Mouse (Mus musculus): ENCODE results near the gene Olfr187. TPM values are rescaled to one million over a fixed set of nuclear protein-coding genes. Genes with fewer than 3 reads are reported as not detected.

Olfr187 gene
- polyA plus RNA-seq, 1 experiment from 2014 or later: not detected

- ATAC-seq (ENCODE audit: insufficient number of reproducible peaks, insufficient read depth, low FRiP score, low TSS enrichment, low read depth): no peak
- Histone ChIP-seq H3K4me3 (replicated peaks) (no peak overlapping the region), H3K36me3 (no peaks in the 10 kb centered on the region), H3K4me1 (replicated peaks) (no peaks in the 10 kb centered on the region), H3K27me3 (no peaks in the 10 kb centered on the region), H3K4me2 (no peak overlapping the region), H3K27ac (no peak overlapping the region), H3K9ac (replicated peaks) (no peak overlapping the region), H3K9me3 (no peaks in the 10 kb centered on the region)
Observed at GRCm38 (mm10) chr16:59007146-59007545, 32.4 kb downstream of the Olfr187 start.

GRCm38 (mm10) chr16:58995057-58995456, 44.5 kb downstream of the Olfr187 start, which contains the start of gene Olfr183:
TSS of gene Olfr183 (plus strand) at chr16:58995357.
- ATAC-seq (ENCODE audit: insufficient number of reproducible peaks, insufficient read depth, low FRiP score, low TSS enrichment, low read depth): no peak
- no peak within 1 kb of the TSS for H3K9ac ChIP-seq (replicated peaks)
- no peak within 1 kb of the TSS for H3K27ac ChIP-seq
- no peaks in the 10 kb centered on the region for H3K36me3 ChIP-seq
- H3K4me2 ChIP-seq: no peak within 1 kb of the TSS
- H3K4me1 ChIP-seq (replicated peaks): no peaks in the 10 kb centered on the region
- no peak within 1 kb of the TSS for H3K4me3 ChIP-seq (replicated peaks)
- H3K27me3 ChIP-seq: no peaks in the 10 kb centered on the region
- H3K9me3 ChIP-seq: no peaks in the 10 kb centered on the region
- 76% methylated on average over 2 of the region's 2 CpGs for WGBS

Other genes with a start within 250 kb of the Olfr187 start
- not detected in 2 replicates for gene Olfr173, start 239.5 kb downstream of the Olfr187 start, polyA plus RNA-seq (2016; fragmentation: Nextera tagmentation; extraction: Ambion mirVana)
- not detected in 2 replicates for gene Olfr175-ps1, start 213.0 kb downstream of the Olfr187 start, polyA plus RNA-seq (2016; fragmentation: Nextera tagmentation; extraction: Ambion mirVana)
- not detected in 2 replicates for gene Olfr177, start 165.0 kb downstream of the Olfr187 start, polyA plus RNA-seq (2016; fragmentation: Nextera tagmentation; extraction: Ambion mirVana)
- not detected in 2 replicates for gene Olfr178, start 147.7 kb downstream of the Olfr187 start, polyA plus RNA-seq (2016; fragmentation: Nextera tagmentation; extraction: Ambion mirVana)
- not detected in 2 replicates for gene Olfr181, start 111.0 kb downstream of the Olfr187 start, polyA plus RNA-seq (2016; fragmentation: Nextera tagmentation; extraction: Ambion mirVana)
- gene Olfr180, start 110.4 kb downstream of the Olfr187 start, polyA plus RNA-seq (2016; fragmentation: Nextera tagmentation; extraction: Ambion mirVana): not detected in 2 replicates
- not detected in 2 replicates for gene Olfr183, start 44.4 kb downstream of the Olfr187 start, polyA plus RNA-seq (2016; fragmentation: Nextera tagmentation; extraction: Ambion mirVana)
- gene Olfr186, start 9.5 kb downstream of the Olfr187 start, polyA plus RNA-seq (2016; fragmentation: Nextera tagmentation; extraction: Ambion mirVana): not detected in 2 replicates
- not detected in 2 replicates for gene Olfr190, start 38.2 kb upstream of the Olfr187 start, polyA plus RNA-seq (2016; fragmentation: Nextera tagmentation; extraction: Ambion mirVana)
- not detected in 2 replicates for gene Olfr191, start 50.1 kb upstream of the Olfr187 start, polyA plus RNA-seq (2016; fragmentation: Nextera tagmentation; extraction: Ambion mirVana)
- not detected in 2 replicates for gene Olfr193, start 72.1 kb upstream of the Olfr187 start, polyA plus RNA-seq (2016; fragmentation: Nextera tagmentation; extraction: Ambion mirVana)
- gene Olfr194, start 81.3 kb upstream of the Olfr187 start, polyA plus RNA-seq (2016; fragmentation: Nextera tagmentation; extraction: Ambion mirVana): not detected in 2 replicates
- gene Olfr195, start 107.3 kb upstream of the Olfr187 start, polyA plus RNA-seq (2016; fragmentation: Nextera tagmentation; extraction: Ambion mirVana): not detected in 2 replicates
- not detected in 2 replicates for gene Olfr196, start 130.7 kb upstream of the Olfr187 start, polyA plus RNA-seq (2016; fragmentation: Nextera tagmentation; extraction: Ambion mirVana)
- not detected in 2 replicates for gene Olfr198, start 163.8 kb upstream of the Olfr187 start, polyA plus RNA-seq (2016; fragmentation: Nextera tagmentation; extraction: Ambion mirVana)
- not detected in 2 replicates for gene Olfr199, start 180.0 kb upstream of the Olfr187 start, polyA plus RNA-seq (2016; fragmentation: Nextera tagmentation; extraction: Ambion mirVana)
- gene Olfr201, start 232.9 kb upstream of the Olfr187 start, polyA plus RNA-seq (2016; fragmentation: Nextera tagmentation; extraction: Ambion mirVana): not detected in 2 replicates
- not detected in 2 replicates for gene Olfr202, start 247.0 kb upstream of the Olfr187 start, polyA plus RNA-seq (2016; fragmentation: Nextera tagmentation; extraction: Ambion mirVana)